Mouse (Mus musculus) C2C12 (cell line): ENCODE data around the gene Fam155a.

Experiments used
- CEBPB ChIP-seq: IDR thresholded peaks from one replicate; pipeline ENCODE4 v1.6.1; 2011; ENCODE audit warnings: low read depth, mild to moderate bottlenecking, control low read depth, moderate library complexity
- CTCF ChIP-seq: IDR thresholded peaks from one replicate; pipeline ENCODE4 v1.5.1; 2011; ENCODE audit not compliant: control insufficient read depth, insufficient read depth, insufficient read length
- FOSL1 ChIP-seq: IDR thresholded peaks from one replicate; pipeline ENCODE4 v1.8.0; 2011; ENCODE audit warnings: mild to moderate bottlenecking, low read length; ENCODE audit not compliant: poor library complexity, insufficient read depth, severe bottlenecking
- MYOD1 ChIP-seq: IDR thresholded peaks from one replicate; pipeline ENCODE4 v1.6.1; 2011; ENCODE audit warnings: low read depth; ENCODE audit not compliant: control insufficient read depth, insufficient read length
- MYOG ChIP-seq: IDR thresholded peaks from one replicate; pipeline ENCODE4 v1.6.1; 2011; ENCODE audit not compliant: control insufficient read depth, insufficient read length; ENCODE audit errors: extremely low read depth
- USF1 ChIP-seq: IDR thresholded peaks from one replicate; pipeline ENCODE4 v1.6.1; 2011; ENCODE audit warnings: low read depth, mild to moderate bottlenecking, control low read depth, moderate library complexity

DNA sequence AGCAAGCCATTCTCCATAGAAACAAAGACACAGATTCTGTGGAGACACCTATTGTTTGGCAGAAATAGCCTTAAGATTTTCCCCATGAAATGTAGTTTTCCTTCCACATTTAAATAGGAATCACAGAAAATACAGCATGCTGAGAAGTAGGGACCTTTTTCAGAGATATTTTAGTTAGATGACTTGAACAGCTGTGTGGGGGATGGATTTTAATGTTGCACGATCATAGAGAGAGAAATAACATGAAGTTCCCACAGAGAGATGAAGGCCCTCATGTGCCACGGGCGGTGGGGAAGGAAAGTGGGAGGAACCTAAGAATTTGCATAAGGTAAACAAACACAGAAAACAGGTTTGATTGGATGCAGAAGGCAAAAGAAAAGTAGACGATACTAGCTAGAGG is 518.0 kb downstream of the Fam155a start:
- no peak for TF ChIP-seq CTCF
- no peak for TF ChIP-seq MYOG
- no peak for TF ChIP-seq CEBPB
- no peak for TF ChIP-seq MYOD1
- TF ChIP-seq USF1, result no peak
- TF ChIP-seq FOSL1, result no peak
